Mouse (Mus musculus): ENCODE data around the gene Pon2.

DNA sequence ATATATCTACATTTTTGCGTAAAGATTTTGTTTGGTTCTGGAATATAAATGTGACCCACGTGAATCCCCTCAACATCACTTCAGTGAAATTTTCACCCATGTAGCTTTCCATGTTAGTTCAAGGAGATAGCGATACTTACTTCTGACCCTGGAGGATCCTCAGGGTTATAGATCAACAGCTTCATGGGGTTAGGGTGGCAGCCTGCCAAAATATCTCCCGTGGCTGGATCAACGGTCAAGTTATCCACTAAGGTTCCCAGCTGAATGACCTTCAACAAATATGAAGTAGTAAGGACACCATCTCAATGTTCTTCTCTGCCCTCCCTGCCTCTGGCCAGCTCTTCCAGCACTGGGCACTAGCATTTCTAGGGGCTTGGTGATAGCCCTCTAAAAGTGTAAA lies 68.0 kb downstream of the Pon2 start:
- no peak for TF ChIP-seq GATA1 (IDR thresholded peaks at IDR 0.05; ENCODE audit: borderline replicate concordance, low read length)
- no peak for TF ChIP-seq FLI1 (IDR thresholded peaks at IDR 0.05; ENCODE audit: low read length)

All from megakaryocyte, embryonic 14.5 days (primary cell).